Mouse (Mus musculus): ENCODE measurements around the gene Pard3. TPM values are rescaled to one million over a fixed set of nuclear protein-coding genes. Genes with fewer than 3 reads are reported as not detected.

Gene Pard3
- polyA plus RNA-seq, 1 experiment from 2014 or later = 33.8 TPM

DNA sequence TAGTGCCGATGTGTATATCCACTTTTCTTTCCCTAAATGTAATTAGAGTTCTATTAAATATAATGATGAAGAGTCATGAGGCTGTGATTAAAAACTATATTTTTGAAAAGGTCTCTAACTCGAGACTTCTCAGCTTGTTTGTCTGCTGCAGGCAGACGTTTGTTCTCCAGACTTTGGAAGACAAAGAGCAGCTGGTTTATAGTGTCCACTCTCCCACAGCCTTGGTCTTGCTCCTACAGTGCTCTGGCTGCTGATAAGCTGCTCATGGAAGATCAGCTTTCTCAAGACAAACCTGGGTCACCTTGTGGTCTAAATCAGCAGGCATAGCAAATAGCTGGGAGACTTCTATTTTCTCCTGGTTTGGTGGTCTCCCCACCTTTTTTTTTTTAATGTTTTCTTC, 198.7 kb downstream of the Pard3 start:
- H3K4me3 ChIP-seq (ENCODE audit: low read depth, low read length) = no peak overlapping the region
- H3K27ac ChIP-seq (ENCODE audit: low read depth) = no peak overlapping the region
- WGBS = 36% methylated on average over 3 of the region's 3 CpGs

GRCm38 (mm10) chr8:127262926-127263325, 199.2 kb downstream of the Pard3 start:
- DNase-seq (no peak), ATAC-seq (ENCODE audit: insufficient read depth) (no peak)
- Histone ChIP-seq H3K9ac (no peak overlapping the region), H3K27me3 (ENCODE audit: insufficient read depth, low read length) (no peaks in the 10 kb centered on the region), H3K4me3 (ENCODE audit: low read depth, low read length) (no peak overlapping the region), H3K36me3 (ENCODE audit: insufficient read depth) (no peaks in the 10 kb centered on the region), H3K27ac (ENCODE audit: low read depth) (no peak overlapping the region), H3K4me1 (ENCODE audit: insufficient read depth) (no peaks in the 10 kb centered on the region), H3K9me3 (ENCODE audit: low read depth, low read length) (no peaks in the 10 kb centered on the region), H3K4me2 (no peak overlapping the region)
- no peak for TF ChIP-seq CTCF (IDR thresholded peaks at IDR 0.05; ENCODE audit: low read depth)
- 71% methylated on average over 4 of the region's 4 CpGs for WGBS

More for the DNA sequence above, 198.7 kb downstream of the Pard3 start:
- no peak for ATAC-seq (ENCODE audit: insufficient read depth)
- H3K36me3 ChIP-seq (ENCODE audit: insufficient read depth) = no peaks in the 10 kb centered on the region
- H3K4me2 ChIP-seq = no peak overlapping the region
- H3K9ac ChIP-seq = no peak overlapping the region
- TF ChIP-seq CTCF (IDR thresholded peaks at IDR 0.05; ENCODE audit: low read depth) = no peak
- H3K4me1 ChIP-seq (ENCODE audit: insufficient read depth) = no peaks in the 10 kb centered on the region
- no peaks in the 10 kb centered on the region for H3K27me3 ChIP-seq (ENCODE audit: insufficient read depth, low read length)
- no peak for DNase-seq
- no peaks in the 10 kb centered on the region for H3K9me3 ChIP-seq (ENCODE audit: low read depth, low read length)

GRCm38 (mm10) chr8:127263457-127263856, 199.8 kb downstream of the Pard3 start:
- ATAC-seq (ENCODE audit: insufficient read depth) (no peak), DNase-seq (no peak)
- TF ChIP-seq CTCF (IDR thresholded peaks at IDR 0.05; ENCODE audit: low read depth) = no peak
- 65% methylated on average over 5 of the region's 5 CpGs for WGBS
- no peak overlapping the region for H3K27ac ChIP-seq (ENCODE audit: low read depth)
- no peaks in the 10 kb centered on the region for H3K9me3 ChIP-seq (ENCODE audit: low read depth, low read length)
- H3K27me3 ChIP-seq (ENCODE audit: insufficient read depth, low read length) = no peaks in the 10 kb centered on the region
- H3K4me2 ChIP-seq = no peak overlapping the region
- H3K4me1 ChIP-seq (ENCODE audit: insufficient read depth) = no peaks in the 10 kb centered on the region
- no peak overlapping the region for H3K9ac ChIP-seq
- H3K4me3 ChIP-seq (ENCODE audit: low read depth, low read length) = no peak overlapping the region
- no peaks in the 10 kb centered on the region for H3K36me3 ChIP-seq (ENCODE audit: insufficient read depth)

- Histone ChIP-seq H3K4me3 (ENCODE audit: low read depth, low read length) (no peak overlapping the region), H3K4me2 (no peak overlapping the region), H3K9me3 (ENCODE audit: low read depth, low read length) (no peaks in the 10 kb centered on the region), H3K9ac (no peak overlapping the region), H3K36me3 (ENCODE audit: insufficient read depth) (no peaks in the 10 kb centered on the region), H3K4me1 (ENCODE audit: insufficient read depth) (no peaks in the 10 kb centered on the region), H3K27me3 (ENCODE audit: insufficient read depth, low read length) (no peaks in the 10 kb centered on the region), H3K27ac (ENCODE audit: low read depth) (no peak overlapping the region)
- WGBS = 75% methylated on average over 8 of the region's 8 CpGs
- DNase-seq (no peak), ATAC-seq (ENCODE audit: insufficient read depth) (no peak)
- no peak for TF ChIP-seq CTCF (IDR thresholded peaks at IDR 0.05; ENCODE audit: low read depth)
These were observed 201.2 kb downstream of the Pard3 start for GRCm38 (mm10) chr8:127264691-127265470.

DNA sequence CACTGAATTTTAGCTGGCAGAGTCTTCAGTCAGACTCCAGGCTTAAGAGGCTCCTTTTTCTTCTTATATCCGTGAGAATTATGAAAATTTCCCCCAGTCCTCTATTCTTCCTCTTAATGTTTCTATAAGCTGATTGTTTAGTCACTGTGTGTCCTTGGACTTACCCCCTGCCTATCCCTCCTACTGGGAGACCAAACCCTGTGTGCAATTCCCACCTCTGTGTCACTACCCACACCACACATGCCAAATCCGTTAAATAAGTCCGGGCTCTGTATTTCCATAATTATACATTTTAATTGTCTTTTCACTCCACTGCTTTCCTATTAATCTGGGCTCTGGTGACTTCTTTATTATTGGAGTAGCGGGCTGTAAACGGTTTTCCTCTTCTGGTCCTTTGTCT, 203.1 kb downstream of the Pard3 start:
- WGBS = 72% methylated on average over 5 of the region's 5 CpGs

GRCm38 (mm10) chr8:127268239-127269024, 204.7 kb downstream of the Pard3 start:
- Histone ChIP-seq H3K27me3 (ENCODE audit: insufficient read depth, low read length) (no peaks in the 10 kb centered on the region), H3K4me3 (ENCODE audit: low read depth, low read length) (no peak overlapping the region), H3K27ac (ENCODE audit: low read depth) (no peak overlapping the region), H3K9me3 (ENCODE audit: low read depth, low read length) (no peaks in the 10 kb centered on the region), H3K4me1 (ENCODE audit: insufficient read depth) (no peaks in the 10 kb centered on the region), H3K9ac (no peak overlapping the region), H3K4me2 (no peak overlapping the region), H3K36me3 (ENCODE audit: insufficient read depth) (no peaks in the 10 kb centered on the region)
- 66% methylated on average over 12 of the region's 12 CpGs for WGBS
- DNase-seq = no peak
- no peak for ATAC-seq (ENCODE audit: insufficient read depth)
- TF ChIP-seq CTCF (IDR thresholded peaks at IDR 0.05; ENCODE audit: low read depth) = no peak

More for the DNA sequence above, 203.1 kb downstream of the Pard3 start:
- no peak for TF ChIP-seq CTCF (IDR thresholded peaks at IDR 0.05; ENCODE audit: low read depth)
- H3K9ac ChIP-seq = no peak overlapping the region
- H3K4me3 ChIP-seq (ENCODE audit: low read depth, low read length) = no peak overlapping the region
- DNase-seq = no peak
- no peak overlapping the region for H3K4me2 ChIP-seq
- no peaks in the 10 kb centered on the region for H3K4me1 ChIP-seq (ENCODE audit: insufficient read depth)
- ATAC-seq (ENCODE audit: insufficient read depth) = no peak
- no peaks in the 10 kb centered on the region for H3K9me3 ChIP-seq (ENCODE audit: low read depth, low read length)
- no peak overlapping the region for H3K27ac ChIP-seq (ENCODE audit: low read depth)
- no peaks in the 10 kb centered on the region for H3K36me3 ChIP-seq (ENCODE audit: insufficient read depth)
- H3K27me3 ChIP-seq (ENCODE audit: insufficient read depth, low read length) = no peaks in the 10 kb centered on the region

GRCm38 (mm10) chr8:127269082-127269747, 205.5 kb downstream of the Pard3 start:
- Histone ChIP-seq H3K27ac (ENCODE audit: low read depth) (no peak overlapping the region), H3K27me3 (ENCODE audit: insufficient read depth, low read length) (no peaks in the 10 kb centered on the region), H3K9ac (no peak overlapping the region), H3K9me3 (ENCODE audit: low read depth, low read length) (no peaks in the 10 kb centered on the region), H3K4me3 (ENCODE audit: low read depth, low read length) (no peak overlapping the region), H3K36me3 (ENCODE audit: insufficient read depth) (no peaks in the 10 kb centered on the region), H3K4me1 (ENCODE audit: insufficient read depth) (no peaks in the 10 kb centered on the region), H3K4me2 (no peak overlapping the region)
- no peak for TF ChIP-seq CTCF (IDR thresholded peaks at IDR 0.05; ENCODE audit: low read depth)
- 61% methylated on average over 2 of the region's 2 CpGs for WGBS
- ATAC-seq (ENCODE audit: insufficient read depth) = no peak
- DNase-seq = no peak
